Mouse (Mus musculus) large intestine, adult 2 months (tissue): ENCODE data around the gene Fcer2a. TPM values are rescaled to one million over a fixed set of nuclear protein-coding genes. Genes with fewer than 3 reads are reported as not detected.

Source experiments
- DNase-seq: peaks from one replicate; pipeline ENCODE4 v3.0.0-alpha.2; 2012; ENCODE audit warnings: low read depth, low spot score
- WGBS: fragments of 180-500 bp; shearing (Covaris S2); methylation state at CpG from one replicate; pipeline ENCODE4 v1.1.7; 2018; 5-methylcytosine and 5-hydroxymethylcytosine counted together
- polyA plus RNA-seq: library from polyadenylated mRNA; depleted of rRNA; stranded (reverse); fragments of >200 nt; gene quantifications from 2 replicates; pipeline ENCODE4 v1.2.3, GENCODE M21; 2012

Fcer2a gene
- polyA plus RNA-seq, 1 experiment, result 5.0 TPM

DNA sequence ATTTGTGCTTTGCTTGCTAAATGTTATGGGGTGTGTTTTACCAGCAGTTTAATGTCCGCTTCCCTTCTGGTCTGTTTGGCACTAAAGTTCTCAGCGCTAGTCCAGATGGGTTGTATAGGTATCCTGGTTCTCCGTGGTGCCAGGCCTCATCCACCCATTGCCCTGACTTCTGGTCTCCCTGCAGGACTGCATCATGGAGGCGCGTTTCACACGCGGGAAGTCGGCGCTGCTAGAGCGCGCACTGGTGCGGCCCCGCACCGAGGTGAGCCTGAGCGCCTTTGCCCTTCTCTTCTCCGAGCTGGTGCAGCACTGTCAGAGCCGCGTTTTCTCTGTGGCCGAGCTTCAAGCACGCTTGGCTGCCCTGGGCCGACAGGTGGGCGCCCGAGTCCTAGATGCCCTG is 15.1 kb downstream of the Fcer2a start:
- 95% methylated on average over 23 of the region's 23 CpGs for WGBS
- DNase-seq, result no peak

DNA sequence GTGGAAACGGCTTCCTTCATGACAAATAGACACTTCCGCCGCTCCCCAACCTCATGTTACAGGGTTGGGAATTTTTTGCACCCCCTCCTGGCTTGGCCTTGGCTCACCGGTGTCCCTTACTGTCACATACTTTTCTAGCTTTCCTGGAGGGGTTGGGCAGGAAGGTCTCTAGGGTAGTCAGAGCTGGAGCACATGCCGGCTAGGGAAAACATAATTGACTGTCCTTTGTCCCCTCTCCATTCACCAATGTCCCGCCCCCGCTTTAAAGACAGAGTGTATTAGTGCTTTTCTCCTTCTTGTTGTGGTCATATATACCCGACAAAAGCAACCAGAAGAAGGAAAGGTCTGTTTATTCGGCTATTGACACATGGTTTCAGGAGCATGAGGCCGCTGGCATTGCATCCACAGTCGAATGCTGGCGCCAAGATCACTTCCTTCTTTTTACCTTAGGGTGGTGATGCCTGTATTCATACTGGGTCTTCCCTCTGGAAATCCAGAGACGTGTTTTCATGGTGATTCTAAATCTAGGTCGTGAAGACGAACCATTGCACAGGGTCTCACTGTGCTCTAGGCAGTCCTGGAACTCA is 16.9 kb downstream of the Fcer2a start:
- DNase-seq, result peak; percentile 28
- under 1% methylated on average over 15 of the region's 15 CpGs for WGBS

DNA sequence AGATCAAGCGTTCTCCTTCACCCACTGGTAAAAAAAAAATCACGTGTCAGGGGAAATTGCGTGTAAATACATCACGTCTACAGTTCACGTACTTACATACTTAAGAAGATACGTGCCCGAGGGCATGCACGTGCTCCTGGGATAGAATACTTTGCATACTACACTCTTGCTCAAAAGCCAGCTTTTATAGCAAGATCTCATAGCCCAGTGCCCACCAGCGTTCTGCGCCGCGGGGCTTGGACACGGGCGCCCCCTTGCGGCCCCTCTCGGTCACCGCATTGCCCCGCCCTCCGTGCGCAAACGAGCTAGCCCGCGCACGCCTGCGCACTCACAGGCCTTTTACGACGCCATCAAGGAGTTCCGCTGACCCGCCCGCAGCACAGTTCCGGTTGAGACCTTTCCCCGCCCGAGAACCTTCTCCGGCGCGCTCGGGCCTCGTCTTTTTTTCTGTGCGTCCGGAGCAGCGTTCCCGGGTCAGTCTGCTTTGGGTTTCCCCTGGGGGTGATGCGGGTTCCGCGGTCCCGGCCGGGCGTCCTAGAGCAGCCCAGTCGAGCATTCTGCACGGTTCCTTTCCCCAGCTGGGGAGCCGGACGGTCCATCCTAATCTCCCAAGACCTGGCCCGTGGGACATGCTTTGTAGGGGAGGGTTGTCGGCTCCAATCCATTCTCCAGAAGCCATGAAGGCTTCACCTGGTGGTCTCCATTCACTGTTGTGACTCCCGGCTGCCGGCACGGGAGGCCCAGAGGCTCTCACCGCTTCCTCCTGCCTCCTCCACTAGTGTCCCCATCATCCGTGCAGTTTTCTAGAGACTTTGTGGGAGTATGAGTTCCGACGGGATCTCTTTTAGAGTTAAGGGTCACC is 17.6 kb downstream of the Fcer2a start, which contains the start of gene Trappc5:
Gene Trappc5, plus strand, starts transcription at position 169 of the 862 bp plus-strand sequence.
- WGBS, result under 1% methylated on average over 61 of the region's 61 CpGs
- DNase-seq, result peak; percentile 70

DNA sequence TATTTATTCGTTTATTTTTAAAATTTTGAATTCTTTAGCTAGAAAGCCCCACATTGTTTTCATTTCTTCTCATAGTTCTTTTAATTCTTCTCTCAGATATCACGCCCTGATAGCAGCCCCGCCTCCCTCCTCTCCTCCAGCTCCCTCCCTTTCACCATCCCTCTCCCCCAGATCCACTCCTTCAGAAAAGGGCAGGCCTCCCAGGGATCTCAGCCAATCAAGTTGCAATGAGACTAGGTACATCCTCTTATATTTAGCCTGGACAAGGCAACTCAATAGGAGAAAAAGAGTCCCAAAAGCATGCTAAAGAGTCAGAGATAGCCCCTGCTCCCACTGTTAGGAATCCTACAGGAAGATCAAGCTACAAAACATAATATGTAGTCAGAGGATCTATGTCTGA is 19.3 kb downstream of the Fcer2a start:
- no peak for DNase-seq
- whole genome bisulfite sequencing, result 48% methylated on average over 3 of the region's 3 CpGs

DNA sequence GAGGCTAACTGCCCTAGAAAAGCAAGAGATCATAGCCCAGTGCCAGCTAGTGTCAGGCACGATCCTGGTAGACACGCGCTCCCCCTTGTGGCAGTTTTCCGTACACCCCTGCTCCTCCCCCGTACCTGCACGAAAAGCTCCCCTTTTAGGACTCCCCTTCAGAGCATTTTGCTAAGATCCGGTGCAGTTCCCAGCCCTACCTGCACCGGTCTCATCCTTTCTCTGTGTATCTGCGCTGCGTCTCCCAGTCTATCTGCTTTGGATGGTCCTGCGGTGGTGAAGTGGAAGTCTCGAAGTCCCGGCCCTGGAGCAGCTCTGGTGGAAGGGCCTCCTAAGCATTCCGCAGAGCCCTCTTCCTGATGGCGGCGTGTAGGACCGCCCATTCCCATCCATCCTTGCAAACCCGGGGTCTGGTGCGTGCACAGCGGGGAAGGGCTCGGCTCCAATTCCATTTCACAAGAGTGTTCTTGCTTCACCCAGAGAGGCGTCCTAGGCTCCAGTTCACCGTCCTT is 21.9 kb downstream of the Fcer2a start, which contains the start of gene Fcor:
Gene Fcor, minus strand, starts transcription at position 383 of the 512 bp plus-strand sequence.
- 2% methylated on average over 23 of the region's 23 CpGs for WGBS
- peak; percentile 56 for DNase-seq

DNA sequence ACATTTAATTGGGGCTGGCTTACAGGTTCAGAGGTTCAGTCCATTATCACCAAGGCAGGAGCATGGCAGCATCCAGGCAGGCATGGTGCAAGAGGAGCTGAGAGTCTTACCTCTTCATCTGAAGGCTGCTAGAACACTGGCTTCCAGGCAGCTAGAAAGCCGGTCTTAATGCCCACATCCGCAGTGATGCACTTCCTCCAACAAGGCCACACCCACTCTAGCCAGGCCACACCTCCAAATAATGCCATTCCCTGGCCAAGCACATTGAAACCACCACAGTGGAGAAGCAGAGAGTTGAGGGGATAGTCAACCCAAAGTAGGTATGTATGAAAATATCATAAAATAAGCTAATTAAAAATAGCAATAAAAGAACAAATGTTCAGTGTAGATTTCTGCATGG is 23.6 kb downstream of the Fcer2a start:
- no peak for DNase-seq
- 59% methylated on average over 2 of the region's 2 CpGs for WGBS

DNA sequence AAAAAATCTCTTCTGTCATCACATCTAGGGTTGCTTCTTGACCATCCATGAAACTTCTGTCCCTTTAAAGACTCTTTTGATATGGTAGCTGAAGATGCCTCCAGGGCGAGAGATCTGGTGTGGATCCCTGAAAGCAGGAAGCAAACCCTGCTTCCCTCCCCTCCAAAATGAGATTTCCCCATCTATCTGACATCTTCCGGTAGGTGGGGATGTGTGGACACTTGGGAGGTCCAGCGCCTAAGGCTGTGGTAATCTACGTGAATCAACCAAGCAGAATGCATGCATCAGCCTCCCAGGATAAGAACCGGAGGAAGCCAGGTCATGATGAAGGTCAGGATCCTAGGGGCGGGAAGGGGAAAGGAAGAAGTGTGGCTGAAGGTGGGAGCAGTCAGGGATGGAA is 28.5 kb downstream of the Fcer2a start, which contains the start of gene Mcemp1:
Gene Mcemp1, plus strand, starts transcription at position 248 of the 400 bp plus-strand sequence.
- WGBS, result 72% methylated on average over 6 of the region's 6 CpGs

DNA sequence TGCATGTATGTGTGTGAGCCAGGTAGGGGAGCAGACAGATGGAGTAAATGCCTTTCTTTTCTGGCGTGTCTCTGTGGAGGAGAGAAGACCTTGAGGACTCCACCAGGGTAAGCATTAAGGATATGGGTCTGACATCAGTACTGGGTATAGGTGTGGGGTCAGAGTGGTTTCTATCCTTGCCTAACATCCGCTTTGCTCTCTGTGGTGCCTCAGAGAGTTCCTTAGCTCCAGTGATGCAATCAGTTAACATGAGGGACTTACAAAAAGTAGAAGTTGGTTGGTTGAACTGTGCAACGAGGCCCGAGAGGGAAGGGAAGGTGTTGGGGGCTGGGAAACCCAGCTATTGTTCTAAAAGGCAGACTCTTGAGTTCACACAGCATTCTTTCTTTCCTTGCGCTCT is 29.6 kb downstream of the Fcer2a start:
- 48% methylated on average over 5 of the region's 5 CpGs for WGBS
- no peak for DNase-seq

More for the DNA sequence above, 28.5 kb downstream of the Fcer2a start, which contains the start of gene Mcemp1:
- DNase-seq, result no peak

DNA sequence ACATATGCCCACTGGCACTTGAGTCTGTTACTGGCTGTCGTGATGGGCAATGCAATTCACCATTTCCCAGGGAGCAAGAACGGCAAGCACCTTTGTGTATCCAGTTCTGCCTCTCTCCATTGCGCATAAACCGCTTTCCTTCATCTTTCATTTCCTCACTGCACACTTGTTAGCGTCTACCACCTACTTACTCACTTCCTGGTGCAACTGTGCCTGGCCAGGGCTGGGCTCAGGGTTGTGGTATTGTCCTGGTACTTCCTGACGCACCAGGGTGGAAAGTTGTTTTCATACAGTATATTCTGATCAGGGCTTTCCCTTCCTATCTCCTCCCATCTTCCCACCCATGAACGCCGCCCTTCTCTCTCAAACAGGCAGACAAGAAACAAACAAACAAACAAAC is 33.1 kb downstream of the Fcer2a start:
- DNase-seq, result no peak
- 65% methylated on average over 8 of the region's 8 CpGs for whole genome bisulfite sequencing

DNA sequence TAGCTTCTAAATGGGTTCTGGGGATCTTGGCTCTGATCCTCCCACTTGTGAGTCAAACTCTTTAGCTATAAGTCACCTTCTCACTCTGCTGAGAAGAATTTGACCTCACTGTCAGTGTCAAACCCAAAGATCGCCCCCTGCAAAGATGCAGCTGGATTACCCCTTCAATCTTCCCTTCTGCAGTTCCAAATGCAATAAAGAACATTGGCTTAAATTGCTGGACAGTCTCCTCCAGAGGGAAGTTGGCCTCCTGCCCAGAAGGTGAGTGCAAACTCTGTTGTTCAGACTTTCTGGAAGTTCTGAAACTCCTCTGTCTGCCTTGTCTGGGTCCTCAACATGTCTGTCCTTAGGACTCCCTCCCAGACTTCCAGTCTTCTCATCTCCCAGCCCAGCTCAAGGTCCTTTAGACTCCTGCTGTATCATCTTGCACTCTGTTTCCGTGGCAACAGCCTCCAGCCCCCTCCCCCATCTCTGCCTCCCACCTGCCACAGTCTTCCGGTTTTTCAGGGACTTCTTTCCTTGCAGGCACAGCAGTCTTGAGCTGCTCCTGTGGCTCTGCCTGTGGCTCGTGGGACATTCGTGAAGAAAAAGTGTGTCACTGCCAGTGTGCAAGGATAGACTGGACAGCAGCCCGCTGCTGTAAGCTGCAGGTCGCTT is 37.1 kb downstream of the Fcer2a start:
- DNase-seq, result no peak
- WGBS, result 20% methylated on average over 7 of the region's 7 CpGs

DNA sequence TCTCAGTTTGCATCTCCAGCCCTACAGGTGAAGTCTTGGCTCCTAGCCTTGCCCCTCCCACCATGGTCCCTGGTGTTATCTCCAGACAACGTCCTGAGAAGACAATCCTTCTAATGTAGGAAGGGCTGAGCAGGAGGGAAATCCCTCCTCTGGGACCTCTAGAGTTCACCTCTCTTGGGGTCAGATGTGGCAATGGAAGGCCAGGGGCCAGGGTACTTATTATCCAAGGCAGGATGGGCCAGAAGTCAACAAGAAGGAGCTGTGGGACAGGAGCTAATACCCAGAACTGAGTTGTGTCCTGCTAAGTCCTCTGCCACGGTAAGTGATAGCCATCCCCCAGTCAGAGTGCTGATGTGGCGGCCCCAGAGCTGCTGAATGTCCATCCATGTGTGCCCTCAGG is 38.4 kb downstream of the Fcer2a start, which contains the start of gene Retn:
Gene Retn, plus strand, starts transcription at position 245 of the 400 bp plus-strand sequence.
- 59% methylated on average over 3 of the region's 3 CpGs for WGBS
- DNase-seq, result no peak

DNA sequence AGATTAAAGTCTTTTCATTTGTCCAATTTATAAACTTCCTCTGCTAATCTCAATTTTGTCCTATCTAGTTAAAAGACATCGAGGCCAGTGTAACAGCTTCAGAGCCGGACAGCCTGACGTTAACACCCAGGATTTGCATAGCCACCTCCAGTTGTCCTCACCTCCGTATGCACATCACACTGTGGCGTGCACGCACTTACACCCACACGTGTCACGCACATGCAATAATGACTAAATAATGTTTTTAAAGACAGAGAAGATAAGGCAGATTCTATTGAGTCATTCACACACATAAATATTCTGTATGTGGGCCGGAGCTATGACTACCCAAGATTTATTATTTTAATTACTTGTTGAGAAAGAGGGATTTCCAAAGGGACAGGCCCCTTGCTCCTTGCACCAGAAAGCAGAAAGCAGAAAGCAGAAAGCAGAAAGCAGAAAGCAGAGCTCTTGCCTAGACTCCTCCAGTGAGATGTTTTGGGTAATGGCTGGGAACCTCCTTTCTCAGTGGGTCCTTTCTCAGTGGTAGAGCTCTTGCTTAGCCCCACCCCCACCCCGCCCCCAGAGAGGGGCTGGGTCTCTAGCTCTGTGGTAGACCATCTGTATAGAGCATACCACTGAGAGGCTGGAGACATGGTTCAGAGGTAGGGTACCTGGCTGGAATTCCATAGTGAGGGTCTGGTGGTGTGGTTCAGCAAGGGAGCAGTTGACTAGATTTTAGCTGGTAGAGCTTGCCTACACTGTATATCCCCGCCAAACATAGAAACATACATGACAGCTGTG is 39.1 kb downstream of the Fcer2a start:
- 68% methylated on average over 11 of the region's 11 CpGs for WGBS

DNA sequence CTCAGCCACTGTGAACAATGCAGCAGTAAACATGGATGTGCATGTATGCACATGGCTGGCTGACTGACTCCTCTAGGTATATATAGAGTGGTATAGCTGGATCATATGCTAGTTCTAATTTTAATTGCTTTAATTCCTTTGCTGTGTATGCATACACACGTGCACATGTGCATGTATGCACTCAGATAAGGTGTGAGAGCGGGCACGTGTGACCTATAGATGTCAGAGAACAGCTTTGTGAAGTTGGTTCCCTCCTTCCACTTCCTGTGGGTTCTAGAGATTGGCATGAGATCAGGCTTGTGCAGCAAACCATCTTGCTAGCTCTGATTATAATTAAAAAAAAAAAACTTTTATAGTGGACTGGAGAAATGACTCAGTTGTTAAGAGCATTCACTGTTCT is 41.1 kb downstream of the Fcer2a start:
- WGBS, result 58% methylated on average over 3 of the region's 3 CpGs
- no peak for DNase-seq

More for the DNA sequence above, 39.1 kb downstream of the Fcer2a start:
- no peak for DNase-seq

DNA sequence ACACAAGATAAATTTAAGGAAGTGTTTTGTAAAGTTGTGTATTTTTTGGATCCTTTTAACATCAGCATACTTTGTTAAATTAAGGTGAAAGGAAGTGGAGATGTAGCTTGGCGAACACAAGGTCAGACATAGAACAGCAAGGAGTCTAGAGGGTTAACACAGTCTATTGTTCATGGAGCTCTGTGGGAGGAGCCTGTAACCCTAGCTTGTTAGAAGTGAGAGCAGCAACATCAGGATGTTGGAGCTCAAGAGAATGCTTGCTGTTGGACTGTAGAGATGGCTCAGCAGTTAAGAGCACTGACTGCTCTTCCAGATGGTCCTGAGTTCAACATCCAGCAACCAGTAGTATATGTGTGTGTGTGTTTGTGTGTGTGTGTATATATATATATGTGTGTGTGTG is 45.0 kb downstream of the Fcer2a start:
- DNase-seq, result no peak
- WGBS, result 60% methylated on average over 1 of the region's 1 CpGs

DNA sequence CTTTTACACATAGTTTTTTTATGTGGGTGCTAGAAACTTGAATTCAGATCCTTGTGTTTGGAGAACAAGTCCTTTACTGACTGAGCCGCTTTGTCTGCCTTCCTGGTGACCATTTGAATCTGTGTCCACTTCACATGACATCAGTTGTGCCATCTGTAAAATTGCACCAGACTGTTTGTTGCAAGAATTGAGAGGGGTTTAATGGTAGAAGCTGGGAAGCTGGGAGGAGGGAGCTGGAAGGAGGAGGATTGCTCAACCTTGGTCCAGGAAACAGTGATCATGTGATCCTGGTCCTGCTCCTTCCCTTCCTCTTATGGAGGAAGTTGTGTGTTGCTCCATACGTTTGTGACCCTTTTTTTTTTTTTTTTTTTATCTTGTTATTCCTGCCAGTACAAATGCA is 45.7 kb downstream of the Fcer2a start:
- WGBS, result 50% methylated on average over 2 of the region's 2 CpGs
- no peak for DNase-seq

DNA sequence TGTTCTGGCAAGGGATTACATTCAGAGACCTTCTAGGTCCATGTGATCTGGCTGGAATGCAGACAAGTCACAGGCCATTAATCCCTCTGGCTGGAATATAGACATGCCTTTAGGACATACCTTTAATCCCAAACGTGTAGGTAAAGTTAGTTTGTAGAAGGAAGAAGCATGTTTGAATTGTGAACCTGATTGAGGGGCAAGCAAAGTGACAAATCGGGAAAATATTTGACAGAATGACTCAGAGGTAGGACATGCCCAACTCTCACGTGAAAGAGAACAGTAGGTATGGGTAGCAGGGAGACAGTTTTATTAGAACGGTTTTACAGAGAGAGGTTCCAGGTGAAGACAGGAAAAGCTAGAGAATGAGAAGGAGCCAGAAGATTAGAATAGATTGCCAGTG is 46.4 kb downstream of the Fcer2a start:
- no peak for DNase-seq

DNA sequence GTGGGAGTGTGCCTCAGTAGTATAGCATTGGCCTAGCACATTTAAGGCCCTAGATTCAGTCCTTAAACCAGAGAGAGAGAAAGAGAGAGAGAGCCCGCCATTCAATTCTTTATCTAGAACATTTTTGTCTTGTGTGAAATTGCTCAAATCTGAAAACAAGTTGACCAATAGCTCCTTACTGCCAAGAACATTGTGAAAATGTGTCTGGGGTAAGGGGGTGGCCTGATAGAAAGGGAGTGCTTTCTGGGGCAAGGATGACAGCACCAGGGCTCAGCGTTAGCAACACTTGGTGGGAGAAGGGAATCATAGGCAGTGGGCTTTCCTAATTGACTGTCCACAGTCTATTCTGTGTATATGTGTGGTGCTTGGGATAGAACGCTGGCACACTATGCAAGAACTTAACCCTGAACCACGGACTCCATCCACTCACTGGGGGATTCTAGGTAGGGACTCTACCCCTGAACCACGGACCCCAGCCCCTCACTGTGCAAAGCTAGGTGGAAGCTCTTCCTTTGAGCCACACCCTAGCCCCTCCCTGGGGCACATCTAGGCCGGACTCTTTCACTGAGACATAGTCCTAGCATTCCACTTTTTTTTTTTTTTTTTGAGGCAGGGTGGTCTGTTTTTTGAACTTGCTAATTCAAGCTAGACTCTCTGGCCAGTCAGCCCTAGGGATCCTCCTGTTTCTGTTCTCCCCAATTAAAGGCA is 47.0 kb downstream of the Fcer2a start:
- no peak for DNase-seq
- WGBS, result 74% methylated on average over 6 of the region's 6 CpGs

More for the DNA sequence above, 46.4 kb downstream of the Fcer2a start:
- 36% methylated on average over 4 of the region's 4 CpGs for WGBS

DNA sequence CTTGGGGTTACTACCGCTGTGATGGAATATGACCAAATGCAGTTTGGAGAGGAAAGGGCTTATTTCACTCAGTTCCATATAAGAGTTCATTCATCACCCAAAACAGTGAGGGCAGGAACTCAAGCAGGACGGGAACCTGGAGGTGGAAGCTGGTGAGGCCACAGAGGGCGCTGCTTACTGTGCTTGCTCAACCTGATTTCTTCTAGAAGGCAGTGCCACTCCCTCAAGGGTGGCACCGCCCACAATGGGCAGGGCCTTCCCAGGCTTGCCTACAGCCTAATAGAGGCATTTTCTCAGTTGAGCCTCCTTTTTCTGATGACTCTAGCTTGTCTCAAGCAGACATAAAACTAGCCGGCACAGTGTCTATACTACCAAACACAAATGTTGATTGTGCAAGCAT is 48.2 kb downstream of the Fcer2a start:
- DNase-seq, result no peak
- WGBS, result 18% methylated on average over 5 of the region's 5 CpGs
